Mouse (Mus musculus): ENCODE data around the gene Was.
"Not testable (repeated sequence)": the region's sequence is repeated elsewhere in the genome, so short reads cannot be mapped to it uniquely, and the experiment has no call there.

Gene Was

DNA sequence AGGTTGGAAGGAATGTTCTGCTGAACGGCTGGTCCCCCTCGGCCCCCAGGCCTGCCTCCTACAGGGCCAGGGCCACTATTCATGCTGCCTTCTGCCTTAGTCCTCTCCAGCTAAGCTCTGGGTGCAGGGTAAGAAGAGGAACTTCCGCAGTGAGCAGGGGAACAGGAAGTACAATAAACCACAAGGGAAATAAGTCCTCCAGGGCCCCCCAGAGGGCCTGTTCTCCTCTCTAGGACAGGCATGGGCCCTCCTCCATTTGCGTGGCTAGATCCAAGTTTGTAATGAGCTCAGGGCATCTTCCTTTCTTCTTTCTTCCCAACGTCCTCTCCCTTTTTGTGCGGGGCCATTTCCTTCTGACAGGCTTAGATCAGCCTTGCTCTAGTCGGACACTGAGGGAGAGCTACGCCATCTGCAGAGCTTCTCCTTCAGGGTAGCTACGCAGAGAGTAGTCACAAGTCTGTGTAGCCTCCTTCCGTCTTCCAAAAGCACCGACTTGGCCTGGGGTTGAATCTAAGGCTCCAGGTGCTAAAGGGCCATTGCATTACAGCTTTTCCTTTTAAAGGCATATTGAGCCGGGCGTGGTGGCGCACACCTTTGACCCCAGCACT lies at the start of gene Was:
Gene Was, minus strand, starts transcription at position 153 of the 608 bp plus-strand sequence.
- no peak for DNase-seq (ENCODE audit: low spot score)

DNA sequence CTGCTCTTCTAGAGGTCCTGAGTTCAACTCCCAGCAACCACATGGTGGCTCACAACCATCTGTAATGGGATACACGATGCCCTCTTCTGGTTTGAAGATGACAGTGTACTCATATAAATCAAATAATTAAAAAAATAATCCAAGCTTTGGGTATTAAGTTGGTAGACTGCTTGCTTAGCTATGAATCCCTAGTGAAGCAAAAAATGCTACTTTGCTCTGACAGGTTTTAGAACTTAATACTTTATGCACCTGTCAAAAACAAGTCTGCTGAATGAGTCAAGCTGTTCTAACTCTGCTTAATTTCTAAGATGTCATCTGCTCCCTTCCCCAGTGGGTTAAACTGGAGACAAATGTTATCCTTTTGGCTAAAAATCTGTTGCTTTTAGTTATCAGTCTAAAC lies 49.2 kb upstream of the Was start:
- no peak for DNase-seq (ENCODE audit: low spot score)

- no peak for DNase-seq (ENCODE audit: low spot score)
Measured at GRCm38 (mm10) chrX:8135886-8136285, 45.6 kb upstream of the Was start.

- DNase-seq (ENCODE audit: low spot score): peak; percentile 95
Measured at GRCm38 (mm10) chrX:8132017-8132976, 42.0 kb upstream of the Was start, which contains the start of gene Wdr13. Wdr13 (minus strand) TSS chrX:8132892.

DNA sequence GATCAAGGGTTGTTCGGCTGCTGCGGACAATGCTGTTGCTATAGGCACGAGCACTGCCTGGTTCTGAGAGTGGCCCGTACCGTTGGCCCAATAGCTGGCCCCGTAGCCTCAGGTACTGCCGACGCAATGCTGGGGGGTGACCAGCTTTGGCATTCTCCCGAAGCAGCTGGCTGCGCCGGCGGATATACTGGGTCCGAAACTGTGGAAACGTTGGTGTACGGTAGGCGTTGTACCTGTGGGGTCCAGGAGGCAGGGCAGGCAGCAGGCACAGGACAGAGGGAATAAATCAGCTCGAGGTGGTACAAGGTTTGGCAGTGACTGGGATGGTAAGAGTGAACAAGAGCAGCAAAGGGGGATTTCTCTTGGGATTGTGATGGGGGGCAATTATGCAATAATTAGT lies 41.1 kb upstream of the Was start:
- DNase-seq (ENCODE audit: low spot score): no peak

DNA sequence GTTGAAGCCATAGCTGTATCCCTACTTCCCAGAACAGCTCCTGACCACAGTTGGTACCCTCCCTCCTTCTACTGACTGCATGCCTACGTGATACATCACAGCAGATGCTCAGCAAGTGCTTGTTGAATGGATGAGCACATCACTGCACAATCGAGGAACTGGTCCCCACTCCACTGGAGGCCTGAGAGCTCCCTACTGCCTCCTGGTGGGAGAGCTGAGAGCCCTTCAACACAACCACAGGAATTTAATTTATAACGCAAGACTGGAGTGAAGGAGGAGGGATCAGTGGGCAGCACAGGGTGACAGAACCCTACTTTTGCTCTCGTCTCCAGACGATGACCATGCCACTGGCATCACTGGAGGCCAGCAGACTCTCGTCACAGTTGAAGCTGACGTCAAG lies 34.9 kb upstream of the Was start:
- DNase-seq (ENCODE audit: low spot score): no peak

DNA sequence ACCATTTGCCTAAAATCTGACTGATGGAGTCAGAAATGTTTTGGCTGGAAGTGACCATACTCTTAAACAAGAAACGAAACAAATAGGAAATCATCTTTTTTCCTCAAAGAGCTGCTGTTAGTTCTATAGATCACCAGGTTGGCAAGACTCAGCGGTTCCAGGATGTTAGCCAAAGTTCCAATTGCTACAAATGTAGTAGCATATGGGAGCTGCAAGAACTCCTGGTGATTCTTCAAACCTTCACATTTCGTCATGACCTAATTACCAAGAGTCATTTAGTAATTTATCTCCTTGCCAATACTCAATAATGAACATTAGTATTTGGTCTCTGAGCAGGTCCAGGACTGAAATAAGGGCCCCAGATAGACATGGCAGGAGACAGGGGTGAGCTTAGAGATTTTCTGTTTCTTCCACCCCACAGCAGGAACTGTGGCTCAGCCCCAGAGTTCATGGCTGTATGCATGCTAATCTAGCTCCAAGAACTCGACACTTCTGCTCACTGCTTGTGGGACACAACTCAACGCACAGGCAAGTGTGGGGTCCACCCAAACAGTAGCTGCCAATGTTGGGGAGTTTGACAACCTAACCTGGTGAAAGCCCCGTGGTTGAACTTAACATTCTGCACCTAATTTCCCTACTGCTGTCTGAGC lies 33.6 kb upstream of the Was start:
- DNase-seq (ENCODE audit: low spot score): no peak

- DNase-seq (ENCODE audit: low spot score): no peak
Measured at GRCm38 (mm10) chrX:8117264-8117663, 27.0 kb upstream of the Was start.

GRCm38 (mm10) chrX:8115275-8115674 lies 25.0 kb upstream of the Was start:
- DNase-seq (ENCODE audit: low spot score): no peak

- no peak for DNase-seq (ENCODE audit: low spot score)
Measured at GRCm38 (mm10) chrX:8105019-8105418, 14.7 kb upstream of the Was start.

DNA sequence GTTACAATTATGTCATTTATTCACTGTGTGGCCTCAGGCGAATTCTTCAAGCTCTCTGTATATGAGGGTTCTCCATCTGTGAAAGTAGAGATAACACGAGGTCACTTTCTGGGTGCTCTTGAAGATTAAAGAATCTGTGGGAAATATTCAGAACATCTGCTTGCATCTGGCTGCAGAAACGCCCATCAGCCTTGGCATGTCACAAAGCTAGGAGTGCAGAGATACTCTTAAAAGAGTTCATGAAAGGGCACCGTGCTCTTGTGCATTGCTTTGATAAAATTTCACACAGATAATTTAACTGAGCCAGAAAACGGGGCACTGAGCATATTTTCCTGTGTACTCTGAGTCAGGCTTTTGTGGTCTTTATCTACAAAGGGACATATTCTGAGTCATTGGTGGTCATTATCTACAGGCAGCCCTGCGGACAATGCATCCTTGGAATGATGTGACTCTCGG lies 11.9 kb upstream of the Was start:
- no peak for DNase-seq (ENCODE audit: low spot score)

DNA sequence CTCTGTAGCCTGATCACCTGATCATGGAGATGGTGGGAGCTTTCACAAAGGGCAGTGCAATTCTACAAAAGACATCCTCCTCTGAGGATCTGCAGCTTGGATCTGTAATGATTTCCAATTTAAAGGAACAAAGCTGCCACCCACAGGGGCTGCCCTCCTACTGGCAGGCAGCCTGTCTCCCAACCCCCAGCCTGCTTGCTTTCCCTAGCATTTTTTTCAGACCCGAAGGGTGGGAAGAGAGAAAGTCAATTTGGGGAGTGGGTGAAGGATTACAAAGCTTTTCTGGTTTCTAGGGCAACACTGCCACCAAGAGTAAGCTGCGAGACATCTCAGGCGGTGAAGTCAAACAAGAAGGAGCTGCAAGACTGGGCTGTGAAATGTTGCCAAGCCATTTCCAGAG lies 10.7 kb upstream of the Was start:
- peak; percentile 83 for DNase-seq (ENCODE audit: low spot score)

GRCm38 (mm10) chrX:8099435-8099834 lies 9.1 kb upstream of the Was start:
- DNase-seq (ENCODE audit: low spot score): no peak

- DNase-seq (ENCODE audit: low spot score): peak; percentile 98
Measured at GRCm38 (mm10) chrX:8096787-8097242, 6.5 kb upstream of the Was start.

DNA sequence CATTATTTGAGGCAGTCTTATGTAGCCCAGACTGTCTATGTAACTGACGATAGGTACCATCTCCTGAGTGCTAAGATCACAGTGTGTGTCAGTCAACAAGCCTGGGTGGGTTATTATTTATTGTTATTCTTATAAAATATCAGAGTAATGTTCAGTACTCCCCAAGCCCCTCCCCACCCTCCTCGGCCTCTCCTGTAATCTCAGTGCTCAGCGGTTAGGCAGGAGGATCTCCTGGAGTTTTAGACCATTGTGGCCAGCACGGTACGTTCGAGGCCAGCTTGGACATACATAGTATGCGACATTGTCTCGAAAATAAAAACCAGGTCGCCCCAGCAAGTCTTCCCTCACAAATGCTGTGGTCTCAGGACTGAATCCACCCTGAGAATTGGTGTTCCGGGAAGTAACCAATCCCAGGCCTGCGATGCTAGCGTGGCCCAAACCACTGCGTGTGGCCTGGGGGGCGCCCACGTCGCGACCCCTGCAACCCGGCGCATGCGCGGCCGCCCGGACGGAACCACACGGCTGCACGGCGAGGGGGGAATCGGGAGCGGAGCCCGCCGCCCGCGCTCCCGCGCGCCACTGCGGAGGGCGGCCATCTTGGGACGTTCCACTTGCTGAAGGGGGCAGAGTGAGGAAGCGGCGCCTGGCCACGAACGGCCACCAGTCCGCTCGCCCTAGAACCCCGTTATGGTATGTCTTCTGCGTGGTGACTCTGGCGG lies 5.9 kb upstream of the Was start:
- DNase-seq (ENCODE audit: low spot score): not testable (repeated sequence)

DNA sequence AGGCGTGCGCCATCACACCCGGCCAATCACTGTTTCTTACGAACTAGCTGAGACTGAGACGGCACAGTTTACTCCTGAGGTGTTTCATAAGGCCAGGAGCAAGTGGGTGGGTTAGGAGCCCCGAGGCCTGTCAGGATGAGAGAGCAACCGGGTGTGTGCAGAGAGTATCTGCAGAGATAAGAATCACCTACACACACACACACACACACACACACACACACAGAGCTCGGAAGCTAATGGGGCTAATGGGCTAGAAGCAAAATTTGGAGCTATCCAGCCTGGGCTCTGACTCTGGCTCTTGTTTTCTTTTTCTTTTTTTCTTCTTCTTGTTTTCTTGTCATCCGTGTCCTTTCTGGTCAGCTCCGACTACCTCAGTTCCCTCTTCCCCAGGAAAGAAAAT lies 5.2 kb upstream of the Was start:
- DNase-seq (ENCODE audit: low spot score): peak; percentile 44

DNA sequence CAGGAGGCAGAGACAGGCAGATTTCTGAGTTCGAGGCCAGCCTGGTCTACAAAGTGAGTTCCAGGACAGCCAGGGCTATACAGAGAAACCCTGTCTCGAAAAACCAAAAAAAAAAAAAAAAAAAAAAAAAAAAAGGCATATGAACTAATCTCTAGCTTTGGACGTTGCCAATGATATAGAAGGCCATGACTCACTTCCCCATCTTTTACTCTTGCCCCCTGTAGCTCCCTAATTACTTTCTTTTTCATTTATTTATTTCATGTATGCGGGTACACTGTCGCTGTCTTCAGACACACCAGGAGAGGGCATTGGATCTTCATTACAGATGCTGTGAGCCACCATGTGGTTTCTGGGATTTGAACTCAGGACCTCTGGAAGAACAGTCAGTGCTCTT lies 653 bp upstream of the Was start:
- not testable (repeated sequence) for DNase-seq (ENCODE audit: low spot score)

DNA sequence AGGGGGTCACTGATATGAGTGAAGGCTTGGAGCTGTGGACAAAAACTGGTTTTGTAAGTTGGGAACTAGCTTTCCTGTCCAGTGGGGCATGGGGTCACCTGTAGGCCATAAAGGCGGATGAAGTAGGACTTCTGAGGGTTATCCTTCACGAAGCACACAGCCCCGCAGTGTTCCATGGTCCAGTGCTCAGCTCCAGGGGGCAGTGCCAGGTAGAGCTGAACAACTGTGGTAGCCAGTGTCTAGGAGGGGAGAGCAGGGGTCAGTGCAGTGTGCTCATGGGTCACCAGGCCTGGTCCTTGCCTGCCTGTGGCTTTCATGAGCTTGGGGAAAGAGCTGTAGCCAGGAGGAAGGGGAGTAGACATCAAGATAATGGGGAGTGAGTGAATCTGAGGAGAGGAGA lies 552 bp downstream of the Was start:
- no peak for DNase-seq (ENCODE audit: low spot score)

DNA sequence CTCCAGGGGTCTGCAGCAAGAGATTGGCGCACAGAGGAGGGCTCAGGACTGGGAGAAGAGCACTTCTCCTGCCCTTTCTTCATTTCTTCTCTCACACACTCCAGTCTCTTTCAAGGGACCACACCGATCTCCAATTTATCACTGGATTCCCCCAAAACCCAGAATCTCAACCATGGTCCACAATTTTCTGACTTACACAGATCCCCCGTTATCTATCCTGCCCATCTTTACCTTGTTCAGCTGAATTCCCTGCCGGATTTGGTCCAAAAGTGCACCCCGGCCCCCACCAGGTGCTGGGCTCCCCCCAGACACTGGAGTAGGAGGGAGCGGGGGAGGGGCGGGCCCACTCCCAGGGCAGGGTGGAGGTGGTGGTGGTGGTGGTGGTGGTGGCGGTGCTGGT lies 4.7 kb downstream of the Was start:
- DNase-seq (ENCODE audit: low spot score): no peak

- DNase-seq (ENCODE audit: low spot score): peak; percentile 60
Measured at GRCm38 (mm10) chrX:8084771-8085259, 5.5 kb downstream of the Was start.

DNA sequence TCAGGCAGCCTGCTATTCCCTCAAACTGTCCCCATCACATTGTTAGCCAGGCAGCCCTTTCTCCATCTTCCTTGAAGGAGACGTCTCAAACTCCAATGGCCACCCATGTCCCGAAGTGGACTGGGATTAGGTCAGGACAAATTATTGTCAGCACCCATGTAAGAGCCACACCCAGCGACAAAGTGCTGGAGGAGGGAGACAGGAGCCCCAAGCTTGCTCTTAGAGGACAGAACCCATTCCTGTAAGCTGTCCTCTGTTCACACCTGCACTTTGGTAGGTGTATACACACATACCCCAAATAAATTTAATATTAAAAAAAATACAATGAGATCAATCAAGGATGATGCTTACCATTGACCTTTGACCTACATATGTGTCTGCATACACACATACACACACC lies 15.2 kb downstream of the Was start:
- no peak for DNase-seq (ENCODE audit: low spot score)
